Mouse (Mus musculus) spleen, adult 2 months (tissue): ENCODE results near the gene Park7.

Experiments used
- CTCF ChIP-seq: fragments of 200-500 bp; IDR thresholded peaks from 2 replicates; pipeline ENCODE4 v1.5.1; 2011; ENCODE audit warnings: mild to moderate bottlenecking, inconsistent platforms; ENCODE audit not compliant: insufficient read depth, insufficient read length, insufficient replicate concordance; ENCODE audit errors: extremely low read depth
- POLR2A ChIP-seq: fragments of 200-500 bp; IDR thresholded peaks from 2 replicates; pipeline ENCODE4 v1.6.1; 2011; ENCODE audit warnings: low read depth, low read length, inconsistent platforms

- TF ChIP-seq CTCF: no peak
- TF ChIP-seq POLR2A: no peak
Observed at GRCm38 (mm10) chr4:150910164-150910951, 3.9 kb downstream of the Park7 start.
